Comparison of ENCODE assay signal across 9 mouse cellular contexts in the genomic region with DNA sequence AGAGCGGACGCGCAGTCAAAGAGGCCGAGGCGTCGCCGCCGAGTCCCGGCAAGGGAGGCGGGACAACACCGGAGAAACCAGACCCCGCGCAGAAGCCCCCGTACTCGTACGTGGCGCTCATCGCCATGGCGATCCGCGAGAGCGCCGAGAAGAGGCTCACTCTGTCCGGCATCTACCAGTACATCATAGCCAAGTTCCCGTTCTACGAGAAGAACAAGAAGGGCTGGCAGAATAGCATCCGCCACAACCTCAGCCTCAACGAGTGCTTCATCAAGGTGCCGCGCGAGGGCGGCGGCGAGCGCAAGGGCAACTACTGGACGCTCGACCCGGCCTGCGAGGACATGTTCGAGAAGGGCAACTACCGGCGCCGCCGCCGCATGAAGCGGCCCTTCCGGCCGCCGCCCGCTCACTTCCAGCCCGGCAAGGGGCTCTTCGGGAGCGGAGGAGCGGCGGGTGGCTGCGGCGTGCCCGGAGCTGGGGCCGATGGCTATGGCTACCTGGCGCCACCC. TPM values are rescaled to one million over a fixed set of nuclear protein-coding genes. Genes with fewer than 3 reads are reported as not detected.
DNase-seq lines count a peak whose midpoint lies in the region; ATAC-seq and TF ChIP-seq lines count a peak whose summit lies in the region.
"Had no signal": no experiment of that assay in that cellular context is flagged by ENCODE, and none has a peak within 500 bp of the region (broad histone marks: within the 10 kb centered on the region; RNA-seq: fewer than 3 reads in every experiment).

No protein-coding gene starts in this region.

- no peaks in the 10 kb centered on the region for H3K36me3 ChIP-seq in heart, postnatal 0 days (replicated peaks; ENCODE audit: control insufficient read depth, insufficient read depth, low read length)
- no peaks in the 10 kb centered on the region for H3K36me3 ChIP-seq in limb, embryonic 12.5 days
- H3K36me3 ChIP-seq in neural tube, embryonic 14.5 days (ENCODE audit: control insufficient read depth, insufficient read depth, low read length) = no peaks in the 10 kb centered on the region

- TF ChIP-seq EP300 in heart, postnatal 0 days (IDR thresholded peaks at IDR 0.05; ENCODE audit: low read depth) = no peak

- under 1% methylated on average over 60 of the region's 60 CpGs for WGBS in heart, postnatal 0 days
- WGBS in limb, embryonic 12.5 days = under 1% methylated on average over 60 of the region's 60 CpGs
- under 1% methylated on average over 55 of the region's 60 CpGs for WGBS in neural tube, embryonic 14.5 days

- no peak for ATAC-seq in heart, postnatal 0 days (ENCODE audit: insufficient read depth, low read depth)
- ATAC-seq in limb, embryonic 12.5 days (ENCODE audit: insufficient number of reproducible peaks, insufficient read depth, low FRiP score, low TSS enrichment, low read depth) = peak; percentile 12; the same call in 1 of the 2 replicates
- no peak for ATAC-seq in neural tube, embryonic 14.5 days (ENCODE audit: low read depth)

- H3K4me2 ChIP-seq in heart, postnatal 0 days (ENCODE audit: low read depth, low read length) = peak overlapping the region; percentile 77
- H3K4me2 ChIP-seq in limb, embryonic 12.5 days = peak overlapping the region; percentile 89
- H3K4me2 ChIP-seq in neural tube, embryonic 14.5 days (ENCODE audit: low read depth, low read length) = peak overlapping the region; percentile 43

- no peak overlapping the region for H3K9ac ChIP-seq in heart, postnatal 0 days (replicated peaks; ENCODE audit: low read depth, low read length)
- H3K9ac ChIP-seq in limb, embryonic 12.5 days (replicated peaks) = peak overlapping the region; percentile 63
- H3K9ac ChIP-seq in neural tube, embryonic 14.5 days (replicated peaks; ENCODE audit: low read depth, low read length) = 0 out of 2 replicates have a peak overlapping the region, but pooled peaks have one; percentile 25

- peak; percentile 72 for DNase-seq in embryo, embryonic 10 days (ENCODE audit: low spot score)
- DNase-seq in embryo, embryonic 9.5 days (ENCODE audit: extremely low spot score) = no peak
- DNase-seq in adrenal gland, postnatal 36 days = peak; percentile 31 to 54
- no peak for DNase-seq in heart, postnatal 0 days (ENCODE audit: low spot score)
- DNase-seq in ovary, adult 18-20 months (ENCODE audit: low spot score) = no peak
- DNase-seq in left cerebral cortex, adult 18-20 months (ENCODE audit: low spot score in 2 of 2) = no peak

- H3K9me3 ChIP-seq in heart, postnatal 0 days (replicated peaks; ENCODE audit: control insufficient read depth, low read length) = no peaks in the 10 kb centered on the region
- H3K9me3 ChIP-seq in limb, embryonic 12.5 days = no peaks in the 10 kb centered on the region
- H3K9me3 ChIP-seq in neural tube, embryonic 14.5 days (ENCODE audit: control insufficient read depth, low read length) = no peaks in the 10 kb centered on the region

- H3K27ac ChIP-seq in heart, postnatal 0 days (ENCODE audit: low read depth) = no peak overlapping the region
- no peak overlapping the region for H3K27ac ChIP-seq in limb, embryonic 12.5 days
- H3K27ac ChIP-seq in neural tube, embryonic 14.5 days (ENCODE audit: low read depth, low read length) = peak overlapping the region; percentile 39; the same call in 1 of the 2 replicates

- H3K27me3 ChIP-seq in heart, postnatal 0 days (ENCODE audit: control insufficient read depth, insufficient read depth, low read length) = peaks cover 100% of the 10 kb centered on the region
- peaks cover 98% of the 10 kb centered on the region for H3K27me3 ChIP-seq in limb, embryonic 12.5 days
- H3K27me3 ChIP-seq in neural tube, embryonic 14.5 days (ENCODE audit: control insufficient read depth, insufficient read depth, low read length) = peaks cover 63% of the 10 kb centered on the region

- peaks cover 23% of the 10 kb centered on the region for H3K4me1 ChIP-seq in heart, postnatal 0 days (ENCODE audit: control insufficient read depth, insufficient read depth)
- peaks cover 35% of the 10 kb centered on the region for H3K4me1 ChIP-seq in limb, embryonic 12.5 days (replicated peaks)
- H3K4me1 ChIP-seq in neural tube, embryonic 14.5 days (ENCODE audit: control insufficient read depth, insufficient read depth, low read length) = peaks cover 17% of the 10 kb centered on the region

- H3K4me3 ChIP-seq in heart, postnatal 0 days (ENCODE audit: low read depth, low read length) = peak overlapping the region; percentile 55
- peak overlapping the region; percentile 48 for H3K4me3 ChIP-seq in limb, embryonic 12.5 days (replicated peaks)
- peak overlapping the region; percentile 29 for H3K4me3 ChIP-seq in neural tube, embryonic 14.5 days (ENCODE audit: low read depth, low read length)

- no peak for TF ChIP-seq CTCF in heart, postnatal 0 days (IDR thresholded peaks at IDR 0.05; ENCODE audit: low read depth)

RNA-seq across cellular contexts. Expression of a gene that starts 0.7 kb away (rescaled TPM):
- not detected for total RNA-seq in adrenal gland, postnatal 36 days (2021)
- not detected in 2 replicates for total RNA-seq in heart, postnatal 0 days (2014; rRNA removed; ENCODE audit: low replicate concordance)
- polyA plus RNA-seq in heart, postnatal 0 days (2015; fragmentation: Nextera tagmentation; extraction: Ambion mirVana) = not detected in 2 replicates
- polyA plus RNA-seq in limb, embryonic 12.5 days (2016; fragmentation: Nextera tagmentation; extraction: Ambion mirVana) = 0.06 TPM in 1 of 2 replicates, not detected in the other
- 0.32 and 0.72 TPM in 2 replicates for polyA plus RNA-seq in neural tube, embryonic 14.5 days (2014; fragmentation: Nextera tagmentation; extraction: Ambion mirVana)
- under 1 TPM; 0.82 to 0.95 TPM for total RNA-seq in left cerebral cortex, adult 18-20 months (2021)

RNA-seq across cellular contexts. Expression of a gene that starts 30.4 kb away (rescaled TPM):
- total RNA-seq in adrenal gland, postnatal 36 days (2021) = 10 to 100 TPM; 18.3 to 24.9 TPM
- 4.7 and 6.3 TPM in 2 replicates for total RNA-seq in heart, postnatal 0 days (2014; rRNA removed; ENCODE audit: low replicate concordance)
- 24.3 and 25.3 TPM in 2 replicates for polyA plus RNA-seq in heart, postnatal 0 days (2015; fragmentation: Nextera tagmentation; extraction: Ambion mirVana)
- polyA plus RNA-seq in limb, embryonic 12.5 days (2016; fragmentation: Nextera tagmentation; extraction: Ambion mirVana) = 51.2 and 53.5 TPM in 2 replicates
- 119 and 124 TPM in 2 replicates for polyA plus RNA-seq in neural tube, embryonic 14.5 days (2014; fragmentation: Nextera tagmentation; extraction: Ambion mirVana)
- 10 to 100 TPM; 34.3 to 41.1 TPM for total RNA-seq in left cerebral cortex, adult 18-20 months (2021)

RNA-seq across cellular contexts. Expression of a gene that starts 52.9 kb away (rescaled TPM):
- not detected for total RNA-seq in adrenal gland, postnatal 36 days (2021)
- total RNA-seq in heart, postnatal 0 days (2014; rRNA removed; ENCODE audit: low replicate concordance) = not detected in 2 replicates
- polyA plus RNA-seq in heart, postnatal 0 days (2015; fragmentation: Nextera tagmentation; extraction: Ambion mirVana) = not detected in 2 replicates
- polyA plus RNA-seq in limb, embryonic 12.5 days (2016; fragmentation: Nextera tagmentation; extraction: Ambion mirVana) = not detected in 2 replicates
- not detected in 2 replicates for polyA plus RNA-seq in neural tube, embryonic 14.5 days (2014; fragmentation: Nextera tagmentation; extraction: Ambion mirVana)
- not detected for total RNA-seq in left cerebral cortex, adult 18-20 months (2021)
- polyA plus RNA-seq: gonadal fat pad, adult 2 months had no signal

Comparison
In these comparisons a context has a peak if more than half of its experiments do, and no peak if none do; other contexts are left out.
1. DNase-seq: peak in embryo, embryonic 10 days (single experiment) and adrenal gland, postnatal 36 days (2 of 2); none in embryo, embryonic 9.5 days (single experiment), heart, postnatal 0 days (single experiment), ovary, adult 18-20 months (single experiment) and left cerebral cortex, adult 18-20 months (0 of 2).
2. Peak in every context shown above with its lines, with median percentiles within 50 percentile points of each other: H3K4me2 ChIP-seq and H3K4me3 ChIP-seq.